Mouse (Mus musculus) mouse embryonic stem cell (cell line): ENCODE results near the gene Cd19.
"Not testable (repeated sequence)": the region's sequence is repeated elsewhere in the genome, so short reads cannot be mapped to it uniquely, and the experiment has no call there.

Source experiments
- in situ Hi-C, 2 experiments: fragments of 300-500 bp; cut with MboI; formaldehyde crosslinking; loops; 1 replicate in 1 of 2; 3 replicates in 1 of 2; pipeline ENCODE4 v1.14.3; 2019 to 2020; ENCODE audit warnings: low sequenced_read_pairs in 2 of 2, low pct_unique_long_range_greater_than_20kb in 1 of 2, mixed read lengths in 1 of 2; ENCODE audit not compliant: unreplicated experiment in 1 of 2

Cd19 gene

DNA sequence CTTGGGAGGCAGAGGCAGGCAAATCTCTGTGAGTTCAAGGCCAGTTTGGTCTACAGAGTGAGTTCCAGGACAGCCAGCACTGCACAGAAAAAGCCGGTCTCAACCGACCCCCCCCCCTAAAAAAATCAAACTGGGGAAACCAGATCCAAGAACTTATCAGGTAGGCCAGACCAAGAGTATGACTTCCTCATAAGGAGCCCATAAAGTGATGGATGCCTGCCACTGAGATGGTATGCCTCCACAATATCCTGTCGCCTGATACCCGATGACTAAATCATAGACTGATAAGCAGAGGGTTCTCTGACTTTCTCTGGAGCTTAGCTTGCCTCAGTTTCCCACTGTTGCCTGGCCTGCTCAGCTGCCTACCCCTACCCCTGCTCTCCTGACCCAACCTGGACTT is 16.9 kb downstream of the Cd19 start:
- in situ Hi-C loops = no loop called here

- in situ Hi-C loops = no loop called here
Observed at GRCm38 (mm10) chr7:126397221-126397620, 17.5 kb downstream of the Cd19 start.

DNA sequence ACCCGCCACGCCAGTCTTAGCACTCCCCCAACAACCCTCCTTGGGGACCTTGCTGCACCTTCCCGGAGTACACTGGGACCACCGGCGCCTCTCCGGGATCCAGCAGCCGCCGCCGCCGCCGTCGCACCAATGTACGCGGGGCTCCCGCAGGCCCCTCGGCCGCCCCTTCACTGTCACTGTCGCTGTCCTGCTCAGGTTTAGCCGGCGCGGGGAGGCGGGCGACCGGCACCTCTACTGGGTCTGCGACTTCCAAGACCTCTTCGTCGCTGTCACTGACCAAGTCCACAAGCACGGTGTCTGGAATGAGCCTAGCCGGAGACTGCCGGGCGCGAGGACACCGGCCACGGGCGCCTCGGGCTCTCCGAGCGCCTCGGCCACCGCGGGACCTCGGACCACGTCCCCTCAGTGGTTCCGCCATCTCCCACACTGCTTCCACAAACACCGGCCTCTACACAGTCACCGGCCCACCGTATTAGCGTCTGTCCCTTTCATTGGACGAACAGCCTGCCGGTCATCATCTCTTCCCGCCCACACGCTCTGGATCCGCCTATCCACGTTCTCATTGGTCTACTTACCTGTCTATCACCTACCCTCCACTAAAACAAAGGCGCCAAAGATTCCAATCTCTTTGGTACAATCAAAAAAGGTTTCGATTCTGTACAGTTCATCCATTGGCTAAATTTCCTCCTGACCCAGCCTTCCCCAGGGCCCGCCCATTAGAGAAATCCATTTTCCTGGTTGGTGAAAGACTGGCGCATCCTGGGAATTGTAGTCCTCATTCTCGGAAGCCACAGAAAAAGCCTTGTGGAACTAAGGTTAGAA is 18.2 kb downstream of the Cd19 start, which contains the start of gene Nfatc2ip:
Gene Nfatc2ip (minus strand): TSS at position 440 of the 822 bp plus-strand sequence.
- in situ Hi-C loops = no loop called here

- in situ Hi-C loops = not testable (repeated sequence)
Observed at GRCm38 (mm10) chr7:126392086-126392884, 22.4 kb downstream of the Cd19 start.

DNA sequence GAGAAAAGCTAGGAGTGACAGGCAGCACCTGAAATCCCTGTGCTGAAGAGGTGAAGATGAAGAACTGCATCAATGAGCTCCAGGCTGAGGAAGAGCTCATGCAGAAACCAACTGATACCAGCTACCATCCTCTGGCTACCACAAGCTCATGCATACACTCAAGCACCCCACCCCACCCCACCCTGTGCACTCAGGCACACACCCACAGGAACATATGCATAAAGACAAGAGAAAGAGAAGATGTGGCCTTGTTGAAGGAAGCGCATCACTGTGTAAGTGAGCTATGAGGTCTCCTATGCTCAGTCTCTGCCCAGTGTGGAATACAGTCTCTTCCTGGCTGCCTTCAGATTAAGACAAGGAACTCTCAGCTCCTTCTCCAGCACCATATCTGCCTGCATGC is 26.5 kb downstream of the Cd19 start:
- in situ Hi-C loops = no loop called here

- in situ Hi-C loops = no loop called here
Observed at GRCm38 (mm10) chr7:126383565-126383964, 31.1 kb downstream of the Cd19 start.

DNA sequence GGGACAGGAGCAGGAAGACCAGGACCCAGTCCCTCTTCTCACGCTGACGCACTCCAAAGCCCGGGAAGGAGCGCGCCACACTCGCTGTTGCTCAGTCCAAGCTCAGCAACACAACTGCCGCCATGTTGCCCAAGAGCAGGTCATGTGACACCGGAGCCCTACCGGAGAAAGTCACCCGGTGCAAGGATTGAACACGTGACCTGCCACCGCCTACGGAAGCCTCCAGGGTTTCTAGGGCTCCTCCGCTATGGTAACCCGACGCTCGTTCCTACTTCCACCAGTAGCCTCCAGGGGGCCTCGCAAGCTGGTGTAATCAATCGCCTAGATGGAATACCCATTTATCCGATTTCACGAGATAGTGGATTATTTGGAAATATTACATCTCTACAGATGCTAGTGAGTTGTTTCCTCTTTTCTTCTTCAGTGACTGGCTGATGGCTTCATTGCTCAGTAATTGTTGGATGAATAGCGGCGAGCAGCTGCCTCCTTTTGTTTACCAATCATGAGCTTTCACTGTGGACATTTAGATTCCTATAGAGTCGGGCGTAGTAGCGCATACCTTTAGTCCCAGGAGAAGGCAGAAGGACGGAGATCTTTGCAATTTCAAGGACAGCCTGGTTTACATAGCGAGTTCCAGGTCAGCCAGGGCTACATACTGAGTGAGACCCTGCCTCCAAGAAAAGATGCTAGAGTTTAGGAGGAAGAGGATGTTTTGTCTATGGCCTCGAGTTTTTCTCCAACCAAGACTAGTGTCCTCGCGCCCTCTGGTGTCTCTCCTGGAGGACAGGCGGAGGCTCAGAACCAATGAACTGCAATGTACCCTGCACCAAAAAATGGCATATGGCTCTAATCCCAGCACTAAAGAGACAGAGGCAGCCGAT is 37.2 kb downstream of the Cd19 start, which contains the start of gene Spns1:
Gene Spns1 (minus strand): TSS at position 173 of the 881 bp plus-strand sequence.
- in situ Hi-C loops = loop anchor here in 1 of 2 experiments (5.0 kb wide), 1 partner anchor 40 kb away; no protein-coding TSS in a partner anchor

GRCm38 (mm10) chr7:126376903-126377277 is 37.8 kb downstream of the Cd19 start:
- in situ Hi-C loops = loop anchor here in 1 of 2 experiments (5.0 kb wide), 1 partner anchor 40 kb away; no protein-coding TSS in a partner anchor

DNA sequence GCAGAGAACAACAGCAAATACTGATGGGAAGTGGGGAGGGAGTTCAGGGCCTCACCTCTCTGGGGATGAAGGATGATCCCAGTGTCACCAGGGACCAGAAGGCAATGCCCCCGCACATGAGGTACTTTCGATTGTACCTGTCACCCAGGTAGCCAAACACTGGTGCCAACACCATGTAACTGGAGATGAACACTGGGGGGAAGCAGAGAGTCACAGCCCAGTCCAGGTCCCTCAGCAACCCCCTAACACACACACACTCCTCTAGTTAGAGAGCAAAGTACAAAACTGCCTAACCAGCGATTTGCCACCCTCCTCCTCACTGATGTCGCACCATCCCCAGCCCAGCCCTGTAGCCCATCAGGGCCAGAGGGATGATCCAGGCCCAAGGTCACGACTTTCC is 39.7 kb downstream of the Cd19 start:
- in situ Hi-C loops = loop anchor here in 1 of 2 experiments (5.0 kb wide), 1 partner anchor 38 kb away; no protein-coding TSS in a partner anchor

GRCm38 (mm10) chr7:126374526-126374925 is 40.2 kb downstream of the Cd19 start:
- in situ Hi-C loops = loop anchor here in 1 of 2 experiments (5.0 kb wide), 1 partner anchor 107 kb away; no protein-coding TSS in a partner anchor

DNA sequence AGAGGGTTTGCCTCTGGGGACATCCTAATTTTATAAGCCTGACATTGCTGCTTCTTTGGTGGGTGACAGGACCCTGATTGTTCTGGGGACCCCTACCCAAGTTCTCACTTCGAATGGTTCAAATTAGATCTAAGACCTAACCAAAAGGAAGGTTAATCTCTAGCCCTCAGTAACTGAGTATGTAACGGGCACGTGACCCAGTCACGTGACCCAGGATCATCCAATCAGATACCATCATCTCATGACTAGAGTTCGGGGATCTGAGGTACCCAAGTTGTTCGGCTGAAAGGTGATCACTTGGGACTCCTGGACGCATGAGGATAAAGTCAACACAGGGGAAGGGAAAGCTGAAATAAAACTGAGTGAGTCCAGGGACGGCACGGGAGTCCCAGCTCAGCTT is 41.7 kb downstream of the Cd19 start:
- in situ Hi-C loops = loop anchor here in 1 of 2 experiments (5.0 kb wide), 1 partner anchor 106 kb away; no protein-coding TSS in a partner anchor

GRCm38 (mm10) chr7:126369393-126369792 is 45.3 kb downstream of the Cd19 start, which contains the start of gene Lat:
Gene Lat, minus strand, starts transcription at chr7:126369570.
- in situ Hi-C loops = no loop called here

DNA sequence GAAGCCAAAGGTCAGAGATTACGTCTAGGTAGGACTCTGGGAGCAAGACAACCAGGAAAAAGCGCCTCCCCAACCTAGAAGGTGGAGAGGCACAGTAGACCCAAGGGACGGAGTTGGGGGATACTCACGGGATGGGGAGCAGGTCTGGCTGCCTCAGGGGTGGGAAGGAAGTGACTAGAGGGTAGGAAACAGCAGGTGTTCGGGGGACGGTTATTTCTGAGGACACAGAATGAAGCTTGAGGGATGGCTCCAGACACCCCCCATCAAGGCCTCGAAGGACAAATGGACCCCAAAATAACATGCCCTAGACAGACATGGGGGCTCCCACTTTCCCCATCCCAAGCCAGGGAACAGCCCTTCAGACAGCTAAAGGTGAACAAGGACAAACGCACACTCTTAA is 46.3 kb downstream of the Cd19 start:
- in situ Hi-C loops = no loop called here

DNA sequence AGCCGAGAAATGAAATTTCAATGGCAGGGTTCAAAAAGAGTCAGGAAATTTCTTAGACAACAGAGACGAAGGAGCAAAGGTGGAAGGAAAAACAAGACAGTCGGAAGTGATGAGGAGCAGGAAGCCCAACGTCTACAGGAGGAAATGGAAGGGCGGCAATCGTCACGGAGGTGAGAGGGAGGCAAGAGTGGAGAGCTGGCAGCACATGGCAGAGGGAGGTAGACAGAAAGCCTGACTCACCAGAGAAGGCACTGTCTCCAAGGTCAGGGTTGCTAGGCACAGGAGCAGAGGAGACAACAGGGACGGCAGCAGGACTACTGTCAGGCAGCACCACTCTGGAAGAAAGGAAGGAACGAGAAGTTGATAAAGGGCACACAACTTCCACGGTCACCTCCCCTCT is 47.1 kb downstream of the Cd19 start:
- in situ Hi-C loops = no loop called here

DNA sequence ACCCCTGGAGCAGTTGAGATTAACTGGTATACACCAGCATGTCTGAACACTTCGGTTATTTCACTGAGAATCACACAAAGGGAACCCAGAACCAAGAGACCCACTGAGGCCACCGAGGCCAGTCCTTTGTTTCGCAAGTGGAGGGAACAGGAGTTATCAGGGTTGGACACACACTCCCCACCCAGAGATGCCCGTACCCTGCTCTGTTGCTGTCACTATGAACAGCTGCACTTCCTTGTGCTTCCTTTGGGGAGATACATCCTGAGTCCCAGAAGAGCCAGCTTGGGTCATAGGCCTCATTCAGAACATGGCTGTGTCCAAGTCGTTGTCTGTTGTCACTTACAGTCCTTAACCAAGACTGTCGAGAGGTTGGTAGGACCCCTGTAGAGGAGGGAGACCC is 51.7 kb downstream of the Cd19 start:
- in situ Hi-C loops = no loop called here

GRCm38 (mm10) chr7:126359049-126359448 is 55.6 kb downstream of the Cd19 start:
- in situ Hi-C loops = no loop called here
